Mouse (Mus musculus) bone marrow macrophage, adult 2 months (primary cell): Measurements from ENCODE around the gene 4930512M02Rik. TPM values are rescaled to one million over a fixed set of nuclear protein-coding genes. Genes with fewer than 3 reads are reported as not detected.
"Not testable (repeated sequence)": the region's sequence is repeated elsewhere in the genome, so short reads cannot be mapped to it uniquely, and the experiment has no call there.

Experiments used
- H3K27ac ChIP-seq: 2 replicates; pipeline ENCODE4 v1.5.1; 2012; ENCODE audit warnings: low read depth, low read length; ENCODE audit not compliant: insufficient read depth
- H3K4me1 ChIP-seq: 2 replicates; pipeline ENCODE4 v1.6.1; 2012; ENCODE audit warnings: low read length; ENCODE audit not compliant: control insufficient read depth, insufficient read depth
- H3K4me3 ChIP-seq: 2 replicates; pipeline ENCODE4 v1.5.1; 2012; ENCODE audit warnings: mild to moderate bottlenecking, low read length, moderate library complexity; ENCODE audit not compliant: insufficient read depth
- CTCF ChIP-seq: IDR thresholded peaks from 2 replicates; pipeline ENCODE4 v1.5.1; 2012; ENCODE audit warnings: low read depth, mild to moderate bottlenecking, low read length, moderate library complexity
- POLR2A ChIP-seq: IDR thresholded peaks from 2 replicates; pipeline ENCODE4 v1.6.1; 2012; ENCODE audit warnings: mild to moderate bottlenecking, low read depth, low read length, borderline replicate concordance
- polyA plus RNA-seq: library from polyadenylated mRNA; stranded (reverse); fragments of >200 nt; gene quantifications from 2 replicates; pipeline ENCODE4 v1.2.4, GENCODE M21; 2012; ENCODE audit not compliant: missing spikeins, insufficient read depth, insufficient read length

Gene 4930512M02Rik
- not detected in 2 replicates for polyA plus RNA-seq

DNA sequence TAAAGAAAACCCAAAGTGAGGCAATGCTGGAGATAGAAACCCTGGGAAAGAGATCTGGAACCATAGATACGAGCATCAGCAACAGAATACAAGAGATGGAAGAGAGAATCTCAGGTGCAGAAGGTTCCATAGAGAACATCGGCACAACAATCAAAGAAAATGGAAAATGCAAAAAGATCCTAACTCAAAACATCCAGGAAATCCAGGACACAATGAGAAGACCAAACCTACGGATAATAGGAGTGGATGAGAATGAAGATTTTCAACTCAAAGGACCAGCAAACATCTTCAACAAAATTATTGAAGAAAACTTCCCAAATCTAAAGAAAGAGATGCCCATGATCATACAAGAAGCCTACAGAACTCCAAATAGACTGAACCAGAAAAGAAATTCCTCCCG lies at the start of gene 4930512M02Rik:
4930512M02Rik (minus strand) TSS at position 101 of the 400 bp plus-strand sequence.
- H3K27ac ChIP-seq, H3K4me1 ChIP-seq, H3K4me3 ChIP-seq: not testable (repeated sequence)

DNA sequence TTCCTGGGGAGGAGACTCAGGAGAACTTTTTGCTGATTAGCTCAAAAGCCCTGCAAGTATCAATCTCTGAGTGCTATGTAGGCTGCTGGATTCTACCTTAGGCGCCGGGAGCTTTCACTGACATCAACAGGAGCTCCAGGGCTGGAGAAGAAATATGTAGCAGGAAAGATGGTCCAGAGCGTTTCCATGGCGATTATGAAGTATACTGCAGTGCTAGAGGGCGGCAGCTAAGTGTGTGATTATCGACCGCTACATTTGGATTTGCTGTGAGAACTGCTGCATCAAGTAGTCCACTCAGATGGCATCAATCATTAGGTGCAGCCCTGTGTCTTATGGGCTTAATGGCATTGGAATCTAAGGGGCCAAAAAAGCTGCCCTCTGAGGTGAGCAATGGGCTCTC lies 49.5 kb upstream of the 4930512M02Rik start:
- Histone ChIP-seq H3K4me3 (no peak overlapping the region), H3K27ac (no peak overlapping the region), H3K4me1 (peaks cover 24% of the 10 kb centered on the region)
- no peak for TF ChIP-seq POLR2A
- TF ChIP-seq CTCF = no peak

DNA sequence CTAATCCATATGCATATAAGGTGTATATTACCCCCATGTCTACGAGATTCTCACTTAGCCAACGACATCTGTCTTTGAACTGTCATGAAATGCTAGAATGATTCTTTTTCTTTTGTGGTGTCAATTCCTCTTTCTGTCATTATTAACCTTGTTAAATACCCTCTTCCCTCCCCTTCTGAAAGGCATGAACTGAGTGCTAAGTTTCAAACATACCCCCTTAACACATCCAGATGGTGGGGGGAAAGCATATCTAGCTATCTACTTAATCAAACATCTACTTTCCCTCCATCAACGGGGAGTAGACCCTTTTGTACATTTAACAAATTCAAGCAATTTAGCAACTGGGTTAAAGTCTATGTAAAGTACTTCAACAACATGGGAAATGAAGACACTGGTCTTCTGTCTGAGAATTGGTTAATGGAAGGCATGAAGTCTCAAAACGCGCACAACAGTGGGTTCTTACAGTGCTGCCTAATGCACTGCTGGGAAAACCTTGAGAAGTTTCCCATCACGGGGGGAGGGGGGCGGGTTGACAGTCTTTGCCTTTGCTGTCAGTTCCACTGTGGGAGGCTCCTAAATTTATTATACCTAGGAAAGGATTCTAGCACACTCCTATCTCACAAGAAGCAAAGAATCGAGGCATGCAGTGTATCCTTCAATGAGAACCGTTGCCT lies 48.6 kb upstream of the 4930512M02Rik start:
- no peak overlapping the region for H3K27ac ChIP-seq
- TF ChIP-seq POLR2A = no peak
- TF ChIP-seq CTCF = no peak
- no peak overlapping the region for H3K4me3 ChIP-seq
- peaks cover 24% of the 10 kb centered on the region for H3K4me1 ChIP-seq

DNA sequence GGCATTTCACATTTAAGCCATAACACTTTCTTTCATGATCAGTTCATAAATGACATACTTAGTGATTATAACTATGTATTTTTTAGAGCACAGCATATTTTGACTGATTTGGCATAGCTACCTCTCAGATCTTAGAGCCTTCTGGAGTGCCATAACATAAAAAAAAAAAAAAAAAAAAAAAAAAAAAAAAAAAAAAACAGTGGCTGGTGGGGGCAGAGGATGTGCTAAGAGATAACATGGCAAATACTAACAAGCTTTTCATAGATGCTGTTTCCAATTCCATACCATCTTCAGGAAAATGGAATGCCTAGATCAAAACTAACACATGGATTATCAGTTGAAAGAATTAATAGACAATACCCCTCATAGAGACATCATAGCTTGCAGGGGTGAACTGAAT lies 47.4 kb upstream of the 4930512M02Rik start:
- no peak overlapping the region for H3K27ac ChIP-seq

DNA sequence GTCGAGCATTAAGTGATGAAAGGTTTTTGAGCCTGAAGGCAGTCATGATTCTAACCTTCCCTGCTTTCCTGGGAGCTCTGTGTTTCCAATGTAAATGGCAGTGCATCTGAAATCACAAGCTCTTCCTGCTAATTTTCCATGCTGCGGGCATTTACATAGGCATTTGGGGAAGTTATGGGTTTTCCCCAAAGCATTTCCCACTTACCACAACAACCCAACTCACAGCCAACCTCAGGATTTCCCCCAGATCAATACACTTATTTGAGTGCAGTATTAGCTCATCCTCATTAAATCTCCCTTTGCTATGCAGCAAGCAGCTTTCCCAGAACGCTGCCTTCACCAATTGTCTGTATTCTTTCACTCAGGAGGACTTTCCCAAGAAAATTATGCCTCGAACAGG lies 45.3 kb upstream of the 4930512M02Rik start:
- peaks cover 25% of the 10 kb centered on the region for H3K4me1 ChIP-seq
- TF ChIP-seq CTCF = no peak
- no peak for TF ChIP-seq POLR2A
- no peak overlapping the region for H3K4me3 ChIP-seq
- H3K27ac ChIP-seq = no peak overlapping the region

More for the DNA sequence above, 47.4 kb upstream of the 4930512M02Rik start:
- Histone ChIP-seq H3K4me3 (no peak overlapping the region), H3K4me1 (peaks cover 26% of the 10 kb centered on the region)
- TF ChIP-seq POLR2A (no peak), CTCF (no peak)

DNA sequence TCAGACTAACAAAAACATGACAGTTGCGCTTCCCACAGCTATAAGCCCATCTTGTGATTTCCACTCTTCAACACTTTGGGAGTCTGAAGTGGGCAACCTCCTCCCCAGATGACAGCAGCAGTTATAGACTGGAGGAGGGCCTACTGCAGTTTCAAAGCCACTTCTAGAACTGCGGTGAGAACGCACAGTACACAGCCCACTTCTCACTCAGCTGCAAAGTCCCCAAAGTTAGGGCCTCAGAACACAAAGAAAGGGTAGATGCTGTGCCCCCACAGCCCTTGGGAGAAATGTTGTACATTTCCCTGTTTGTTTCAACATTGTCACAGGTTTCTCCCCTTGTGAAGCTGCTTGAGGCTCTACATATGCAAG lies 40.3 kb upstream of the 4930512M02Rik start:
- Histone ChIP-seq H3K4me1 (peaks cover 28% of the 10 kb centered on the region), H3K27ac (peak overlapping the region; percentile 83), H3K4me3 (no peak overlapping the region)
- TF ChIP-seq POLR2A (no peak), CTCF (no peak)

DNA sequence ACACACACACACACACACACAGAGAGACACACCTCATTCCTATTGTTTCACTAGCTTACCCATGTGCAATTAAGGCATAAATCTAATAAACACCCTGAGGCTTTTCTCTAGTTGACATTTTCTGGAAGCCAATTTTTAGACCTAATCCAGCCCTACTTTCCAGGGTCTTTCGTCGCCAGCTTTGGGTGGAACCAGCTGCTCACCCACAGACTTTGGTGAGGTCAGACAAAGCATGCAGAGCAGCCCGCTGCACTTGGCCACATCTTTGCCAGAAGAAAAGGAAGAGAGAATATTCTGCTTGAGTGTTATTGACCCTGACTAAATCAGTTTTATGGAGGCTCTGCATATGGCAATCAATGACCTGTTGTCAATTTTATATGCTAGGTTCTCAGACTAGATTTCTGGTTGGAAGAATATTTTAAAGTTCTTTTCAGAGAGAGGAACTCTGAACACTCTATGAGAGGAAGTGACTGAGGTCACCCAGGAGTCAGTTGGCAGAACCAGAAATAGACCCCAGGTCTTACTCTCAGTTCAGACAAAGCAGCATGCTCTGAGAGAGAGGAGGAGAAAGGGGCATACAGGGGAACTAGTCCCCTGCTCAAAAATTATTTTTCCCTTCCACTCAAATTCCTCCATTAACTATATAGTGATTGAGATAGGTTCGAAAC lies 39.8 kb upstream of the 4930512M02Rik start:
- no peak for TF ChIP-seq POLR2A
- no peak for TF ChIP-seq CTCF
- peak overlapping the region; percentile 83 for H3K27ac ChIP-seq
- no peak overlapping the region for H3K4me3 ChIP-seq
- H3K4me1 ChIP-seq = peaks cover 27% of the 10 kb centered on the region

DNA sequence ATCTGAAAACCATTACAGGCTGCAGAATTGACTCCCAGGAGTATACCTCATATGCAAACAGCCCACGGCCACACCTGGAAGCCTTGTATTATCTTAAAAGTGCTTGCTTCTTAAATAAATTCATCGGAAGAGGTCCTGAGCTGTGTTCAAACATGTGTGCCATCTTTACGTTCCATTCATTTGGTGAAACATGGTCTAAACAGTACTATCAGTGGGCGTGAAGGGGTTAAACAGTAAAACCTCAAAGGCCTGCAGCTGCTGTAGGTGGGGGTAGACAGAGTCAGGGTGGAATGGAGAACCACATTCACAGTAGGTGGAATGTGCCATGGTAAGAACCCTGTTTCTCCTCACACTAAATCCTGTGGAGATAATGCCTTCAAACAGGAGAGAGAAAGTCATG lies 33.0 kb upstream of the 4930512M02Rik start:
- no peak for TF ChIP-seq POLR2A
- no peak for TF ChIP-seq CTCF
- Histone ChIP-seq H3K4me1 (peaks cover 23% of the 10 kb centered on the region), H3K27ac (no peak overlapping the region), H3K4me3 (no peak overlapping the region)

DNA sequence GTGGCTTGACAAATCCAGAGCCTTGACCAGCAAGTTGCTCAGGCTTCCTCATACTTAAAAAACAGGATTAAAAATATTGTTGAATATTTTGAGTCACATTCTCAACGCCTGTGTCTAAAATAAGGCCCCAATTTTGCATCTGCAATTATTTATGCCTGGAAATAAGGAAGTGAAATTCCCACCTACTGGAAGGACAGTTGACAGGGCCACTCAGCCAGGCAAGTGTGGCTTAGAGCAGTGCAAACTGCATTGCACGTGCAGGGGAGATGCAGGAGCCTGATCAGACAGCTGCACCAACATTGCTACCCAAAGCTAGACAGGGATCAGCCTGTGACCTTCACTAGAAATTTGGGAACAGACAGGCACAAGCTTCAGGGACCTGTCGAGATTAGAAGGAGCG lies 31.2 kb upstream of the 4930512M02Rik start:
- Histone ChIP-seq H3K27ac (no peak overlapping the region), H3K4me1 (peaks cover 23% of the 10 kb centered on the region), H3K4me3 (no peak overlapping the region)
- TF ChIP-seq CTCF (no peak), POLR2A (no peak)

DNA sequence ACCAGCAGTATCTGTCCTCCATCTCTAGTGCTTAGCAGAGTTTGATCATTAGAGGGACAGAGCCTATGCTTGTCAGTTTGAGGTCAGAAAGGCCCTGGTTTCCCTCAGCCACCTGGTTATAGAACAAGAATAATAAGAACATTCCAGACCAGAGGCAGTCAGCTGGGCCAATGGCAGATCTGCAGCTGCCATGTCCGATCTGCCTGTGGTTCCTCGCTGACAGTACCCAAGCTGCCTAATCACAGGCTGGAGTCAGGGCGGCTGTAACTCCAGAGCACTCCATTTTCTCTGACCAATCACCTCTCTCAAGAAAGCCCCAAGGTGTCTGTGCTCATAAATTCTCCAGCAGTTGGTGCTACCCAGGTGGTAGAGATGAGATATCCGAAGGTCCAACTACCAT lies 30.0 kb upstream of the 4930512M02Rik start:
- peaks cover 23% of the 10 kb centered on the region for H3K4me1 ChIP-seq

DNA sequence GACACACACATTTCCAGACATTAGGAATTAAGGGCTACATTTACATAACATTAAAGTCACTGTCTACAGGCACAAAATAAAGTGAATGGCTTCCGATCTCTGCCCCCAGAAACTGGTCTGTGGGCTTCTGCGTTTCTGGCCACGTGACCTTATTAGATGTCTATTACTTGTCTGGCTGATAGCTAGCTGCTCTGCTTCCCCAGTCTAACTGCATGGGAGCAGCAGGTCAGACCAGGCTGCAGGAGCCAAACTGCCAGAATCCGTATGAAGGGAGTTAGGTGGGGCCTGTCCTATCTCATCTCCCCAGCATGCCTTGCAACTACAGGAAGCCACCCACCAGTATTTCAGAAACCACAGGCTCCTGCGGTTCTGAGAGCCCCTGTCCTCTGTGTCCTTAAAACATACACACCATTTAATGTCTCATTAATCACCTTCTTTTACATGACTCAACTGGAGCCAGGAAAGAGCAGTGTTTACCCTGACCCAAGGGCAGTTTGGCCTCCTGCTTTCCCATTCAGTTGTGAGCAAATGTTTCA lies 29.4 kb upstream of the 4930512M02Rik start:
- TF ChIP-seq CTCF (no peak), POLR2A (no peak)
- Histone ChIP-seq H3K27ac (no peak overlapping the region), H3K4me3 (no peak overlapping the region), H3K4me1 (peaks cover 23% of the 10 kb centered on the region)

More for the DNA sequence above, 30.0 kb upstream of the 4930512M02Rik start:
- no peak overlapping the region for H3K4me3 ChIP-seq
- TF ChIP-seq CTCF (no peak), POLR2A (no peak)
- H3K27ac ChIP-seq = no peak overlapping the region
